Mouse (Mus musculus) heart, embryonic 16.5 days (tissue): Measurements from ENCODE around the gene Igsf9. TPM values are rescaled to one million over a fixed set of nuclear protein-coding genes. Genes with fewer than 3 reads are reported as not detected.

ENCODE experiments used
- ATAC-seq: fragments of 200-750 bp; cut with Nextera tagmentation; replicated peaks from 2 replicates; pipeline ENCODE4 v1.8.0; 2017; ENCODE audit warnings: moderate number of reproducible peaks; ENCODE audit not compliant: insufficient read depth, low FRiP score; ENCODE audit errors: extremely low read depth
- H3K27ac ChIP-seq: fragments of 300-500 bp; sonication (generic); 2 replicates; pipeline ENCODE4 v1.5.1; 2014; ENCODE audit warnings: mild to moderate bottlenecking, low read length, control low read depth, moderate library complexity
- H3K27me3 ChIP-seq: fragments of 300-500 bp; sonication (generic); 2 replicates; pipeline ENCODE4 v1.6.1; 2014; ENCODE audit warnings: low read length, mixed read lengths; ENCODE audit not compliant: control insufficient read depth, insufficient read depth
- H3K36me3 ChIP-seq: fragments of 300-500 bp; sonication (generic); 2 replicates; pipeline ENCODE4 v1.6.1; 2014; ENCODE audit not compliant: control insufficient read depth, insufficient read depth
- H3K4me1 ChIP-seq: fragments of 300-500 bp; sonication (generic); 2 replicates; pipeline ENCODE4 v1.6.1; 2014; ENCODE audit warnings: low read length, mixed read lengths; ENCODE audit not compliant: control insufficient read depth, insufficient read depth
- H3K4me2 ChIP-seq: fragments of 300-500 bp; sonication (generic); 2 replicates; pipeline ENCODE4 v1.6.1; 2014; ENCODE audit warnings: low read depth, mild to moderate bottlenecking, control low read depth, low read length
- H3K4me3 ChIP-seq: fragments of 300-500 bp; sonication (generic); 2 replicates; pipeline ENCODE4 v1.5.1; 2014; ENCODE audit warnings: mild to moderate bottlenecking, control low read depth, low read length
- H3K9ac ChIP-seq: fragments of 300-500 bp; sonication (generic); 2 replicates; pipeline ENCODE4 v1.6.1; 2014; ENCODE audit warnings: low read length, control low read depth
- H3K9me3 ChIP-seq: fragments of 300-500 bp; sonication (generic); replicated peaks from 2 replicates; pipeline ENCODE4 v1.6.1; 2016; ENCODE audit warnings: low read length; ENCODE audit not compliant: control insufficient read depth
- WGBS: fragments of 180-500 bp; shearing (Covaris S2); extraction: QIAGEN DNeasy Blood & Tissue Kit; methylation state at CpG from one replicate; pipeline ENCODE4 v1.1.7; 2014; 5-methylcytosine and 5-hydroxymethylcytosine counted together
- polyA plus RNA-seq: library from polyadenylated mRNA; unstranded; fragments of >200 nt; fragmentation: Nextera tagmentation; extraction: Ambion mirVana; gene quantifications from 2 replicates; pipeline ENCODE4 v1.2.1, GENCODE M21; 2015

Gene Igsf9
- 3.3 and 4.8 TPM in 2 replicates for polyA plus RNA-seq

DNA sequence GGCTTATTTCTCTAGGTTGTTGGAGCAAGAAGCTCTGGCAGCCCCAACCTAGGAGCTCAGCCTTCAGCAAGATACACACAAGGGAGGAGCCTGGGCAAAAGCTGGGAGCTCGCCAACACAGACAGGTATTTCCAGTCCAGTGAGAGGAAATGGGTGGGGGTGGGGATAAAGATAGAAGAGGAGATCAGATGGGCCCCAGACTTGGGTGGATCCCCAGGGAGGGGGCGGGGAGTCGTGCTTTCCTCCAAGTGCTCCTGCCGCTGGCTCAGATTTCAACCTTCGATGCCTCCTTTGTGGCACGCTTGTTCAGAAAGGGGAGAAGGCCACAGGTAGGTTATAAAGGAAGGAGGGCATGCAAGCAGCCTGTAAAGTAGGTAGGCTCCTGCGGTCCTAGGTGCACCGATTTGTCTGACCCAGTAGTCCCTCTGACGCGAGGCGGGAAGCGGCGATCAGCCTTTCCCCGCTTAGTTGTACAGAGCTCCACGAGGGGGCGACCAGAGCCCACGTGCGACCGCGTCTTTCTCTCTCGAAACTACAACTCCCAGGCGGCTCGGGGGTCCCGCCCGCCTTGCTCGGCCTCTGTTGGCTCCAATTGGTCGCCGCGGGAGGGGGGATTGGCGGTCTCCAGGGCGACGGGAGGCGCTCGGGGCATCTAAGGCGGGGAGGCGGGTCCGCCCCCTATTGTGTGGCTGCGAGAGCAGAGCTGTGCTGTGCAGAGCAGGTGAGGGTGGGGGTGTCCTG lies at the start of gene Igsf9:
TSS of gene Igsf9 (plus strand) at position 249 of the 741 bp plus-strand sequence.
- ATAC-seq, result peak; percentile 91
- H3K36me3 ChIP-seq, result no peaks in the 10 kb centered on the region

DNA sequence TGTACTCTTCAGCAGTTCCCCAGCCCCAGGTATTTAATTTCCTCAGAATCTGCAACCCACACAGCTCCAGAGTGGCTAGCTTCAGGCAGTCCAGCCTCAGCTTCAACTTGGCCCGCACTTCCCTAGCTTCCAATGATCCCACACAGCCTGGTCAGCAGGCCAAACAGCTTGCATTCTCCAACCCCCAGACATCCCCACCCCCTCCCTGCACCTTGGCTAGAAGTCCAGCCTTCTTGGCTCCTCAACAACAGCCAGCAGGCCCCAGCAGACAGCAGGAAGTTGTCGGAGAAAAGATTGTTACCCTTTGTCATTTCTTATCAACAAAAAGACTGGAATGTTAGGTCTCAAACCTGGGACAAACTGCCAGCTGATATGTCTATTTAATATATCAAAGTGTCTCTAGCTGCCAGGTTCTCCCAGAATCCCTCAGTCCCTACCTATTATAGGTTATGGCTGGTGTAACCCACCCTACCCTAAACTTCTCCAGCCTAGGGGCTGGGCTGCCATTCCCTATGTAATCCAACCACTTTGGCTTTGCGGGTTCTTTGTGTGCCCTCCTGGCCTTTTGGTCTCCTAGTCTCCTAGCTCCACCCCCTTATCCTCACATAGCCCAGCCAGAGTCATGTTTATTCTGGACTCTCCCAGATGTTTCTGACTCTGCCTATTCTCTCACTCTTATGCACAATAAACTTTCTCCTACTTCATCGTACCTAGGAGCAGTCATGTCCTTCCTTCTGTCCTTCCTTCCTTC lies 49.6 kb upstream of the Igsf9 start:
- no peak overlapping the region for H3K9ac ChIP-seq
- H3K4me1 ChIP-seq, result peaks cover 24% of the 10 kb centered on the region
- H3K27me3 ChIP-seq, result no peaks in the 10 kb centered on the region
- 22% methylated on average over 4 of the region's 4 CpGs for WGBS
- H3K27ac ChIP-seq, result peak overlapping the region; percentile 50; the same call in 1 of the 2 replicates
- no peak overlapping the region for H3K4me2 ChIP-seq
- H3K4me3 ChIP-seq, result no peak overlapping the region
- no peaks in the 10 kb centered on the region for H3K9me3 ChIP-seq
- H3K36me3 ChIP-seq, result no peaks in the 10 kb centered on the region
- ATAC-seq, result peak; percentile 66

More for the DNA sequence above, at the start of gene Igsf9:
- peak within 1 kb of the TSS; percentile 61 for H3K4me3 ChIP-seq
- peak within 1 kb of the TSS; percentile 68 for H3K9ac ChIP-seq
- H3K9me3 ChIP-seq, result no peaks in the 10 kb centered on the region
- no peaks in the 10 kb centered on the region; the same call in 1 of the 2 replicates for H3K27me3 ChIP-seq
- H3K27ac ChIP-seq, result no peak within 1 kb of the TSS
- under 1% methylated on average over 38 of the region's 38 CpGs for WGBS
- H3K4me1 ChIP-seq, result peaks cover 12% of the 10 kb centered on the region
- H3K4me2 ChIP-seq, result peak within 1 kb of the TSS; percentile 97

DNA sequence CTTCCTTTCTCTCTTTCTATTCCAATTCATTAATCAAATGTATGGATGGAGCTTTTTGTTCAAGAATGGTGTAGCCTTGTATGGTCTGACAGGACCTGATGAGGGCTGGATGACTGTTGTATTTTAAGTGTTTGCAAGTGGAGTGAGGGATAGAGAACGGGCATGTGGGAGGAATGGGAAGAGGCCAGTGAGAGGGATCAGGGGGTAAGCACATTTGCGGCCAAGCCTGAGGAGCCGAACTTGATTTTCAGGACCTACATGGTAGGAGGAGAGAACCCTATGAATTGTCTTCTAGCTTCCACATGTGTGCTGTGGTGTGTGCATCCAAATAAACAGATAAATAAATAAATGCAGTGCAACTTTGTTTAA lies 49.0 kb upstream of the Igsf9 start:
- Histone ChIP-seq H3K9me3 (no peaks in the 10 kb centered on the region), H3K4me2 (no peak overlapping the region), H3K27ac (0 out of 2 replicates have a peak overlapping the region, but pooled peaks have one; percentile 4)

DNA sequence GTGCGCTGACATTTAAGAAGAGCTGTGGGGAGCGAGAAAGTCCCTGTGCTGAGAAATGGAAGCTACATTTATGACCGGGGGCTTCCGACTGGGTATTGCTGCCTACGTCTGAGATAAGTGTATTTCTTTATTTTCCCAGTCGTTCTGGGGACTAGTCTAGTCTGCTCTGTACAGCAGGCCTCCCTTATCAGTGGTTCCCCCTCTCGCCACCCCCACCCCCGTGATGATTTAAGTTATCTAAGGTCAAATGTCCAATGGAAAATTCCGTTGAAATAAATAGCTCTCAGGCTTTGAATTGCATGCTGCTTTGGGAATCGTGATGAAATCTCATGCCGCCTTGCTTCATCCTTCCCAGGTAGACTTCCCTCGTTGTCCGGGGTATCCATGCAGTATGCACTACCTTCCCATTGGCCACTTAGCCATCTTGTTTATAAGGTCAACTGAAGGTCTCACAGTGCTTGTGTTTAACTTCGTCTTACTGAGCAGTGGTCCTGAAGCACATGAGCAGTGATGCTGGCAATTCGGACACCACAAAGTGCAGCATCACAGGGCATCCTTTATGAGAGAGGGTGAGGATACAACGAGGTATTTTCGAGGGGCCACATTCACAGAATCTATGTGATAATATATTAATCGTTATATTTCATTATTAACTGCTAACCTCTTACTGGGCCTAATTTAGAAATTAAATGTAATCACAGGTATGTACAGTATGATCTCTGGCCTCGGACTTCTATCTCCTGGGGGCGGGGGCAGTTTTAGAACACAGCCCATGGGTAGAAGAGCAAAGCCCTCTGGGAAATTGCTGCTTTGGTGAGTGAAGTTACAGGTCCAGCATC lies 48.4 kb upstream of the Igsf9 start:
- ATAC-seq, result peak; percentile 24; the same call in 1 of the 2 replicates
- H3K9ac ChIP-seq, result no peak overlapping the region
- H3K27ac ChIP-seq, result 0 out of 2 replicates have a peak overlapping the region, but pooled peaks have one; percentile 4
- WGBS, result 48% methylated on average over 20 of the region's 20 CpGs
- no peaks in the 10 kb centered on the region for H3K36me3 ChIP-seq
- no peak overlapping the region for H3K4me2 ChIP-seq
- H3K4me1 ChIP-seq, result peaks cover 24% of the 10 kb centered on the region
- no peaks in the 10 kb centered on the region for H3K27me3 ChIP-seq
- H3K9me3 ChIP-seq, result no peaks in the 10 kb centered on the region
- no peak overlapping the region for H3K4me3 ChIP-seq

More for the DNA sequence above, 49.0 kb upstream of the Igsf9 start:
- 60% methylated on average over 3 of the region's 3 CpGs for WGBS
- Histone ChIP-seq H3K4me1 (peaks cover 24% of the 10 kb centered on the region), H3K9ac (no peak overlapping the region), H3K27me3 (no peaks in the 10 kb centered on the region), H3K4me3 (no peak overlapping the region), H3K36me3 (no peaks in the 10 kb centered on the region)
- no peak for ATAC-seq

DNA sequence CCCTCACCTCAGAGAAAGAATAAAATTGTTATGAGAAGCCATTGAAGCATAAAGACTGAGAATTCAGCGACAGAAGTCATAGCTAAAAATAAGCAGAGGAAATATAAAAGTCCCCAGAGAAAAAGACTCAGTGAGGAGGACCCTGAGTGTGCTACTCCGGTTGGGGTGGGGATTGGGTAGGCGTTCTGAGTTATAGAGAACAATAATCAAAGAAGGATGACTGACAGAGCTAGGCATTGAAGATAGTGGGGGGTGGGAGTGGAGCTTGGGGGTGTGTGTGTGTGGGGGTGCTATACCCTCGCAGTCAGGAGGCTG lies 47.8 kb upstream of the Igsf9 start:
- no peak overlapping the region for H3K9ac ChIP-seq
- WGBS, result 74% methylated on average over 4 of the region's 4 CpGs
- H3K4me1 ChIP-seq, result peaks cover 24% of the 10 kb centered on the region
- no peaks in the 10 kb centered on the region for H3K9me3 ChIP-seq
- no peak for ATAC-seq
- no peaks in the 10 kb centered on the region for H3K27me3 ChIP-seq
- H3K4me3 ChIP-seq, result no peak overlapping the region
- no peaks in the 10 kb centered on the region for H3K36me3 ChIP-seq
- no peak overlapping the region for H3K4me2 ChIP-seq
- H3K27ac ChIP-seq, result no peak overlapping the region

DNA sequence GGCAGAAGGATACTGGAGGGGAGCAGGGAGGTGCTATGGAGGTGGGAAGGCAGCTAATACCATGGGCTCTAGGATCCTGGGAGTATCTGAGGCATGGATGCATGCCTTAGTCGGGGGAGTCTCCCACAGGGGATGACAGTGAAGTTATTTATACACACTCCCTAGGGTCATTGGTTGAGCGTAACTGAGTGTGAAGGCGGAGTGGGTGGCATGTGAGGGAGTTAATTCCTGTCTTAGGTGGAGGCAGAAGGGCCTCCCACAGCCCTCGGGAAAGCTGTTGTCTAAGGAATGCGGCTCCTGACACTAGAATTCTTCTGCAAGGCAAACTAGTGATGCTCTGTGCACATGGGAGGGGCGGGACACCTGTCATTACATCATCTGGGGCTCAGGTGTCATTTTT lies 44.8 kb upstream of the Igsf9 start:
- no peak overlapping the region for H3K9ac ChIP-seq
- no peaks in the 10 kb centered on the region for H3K36me3 ChIP-seq
- H3K4me1 ChIP-seq, result peaks cover 20% of the 10 kb centered on the region
- no peaks in the 10 kb centered on the region for H3K27me3 ChIP-seq
- no peak overlapping the region for H3K4me2 ChIP-seq
- no peak overlapping the region for H3K4me3 ChIP-seq
- no peak for ATAC-seq
- H3K27ac ChIP-seq, result no peak overlapping the region
- H3K9me3 ChIP-seq, result no peaks in the 10 kb centered on the region
- WGBS, result 29% methylated on average over 6 of the region's 6 CpGs

DNA sequence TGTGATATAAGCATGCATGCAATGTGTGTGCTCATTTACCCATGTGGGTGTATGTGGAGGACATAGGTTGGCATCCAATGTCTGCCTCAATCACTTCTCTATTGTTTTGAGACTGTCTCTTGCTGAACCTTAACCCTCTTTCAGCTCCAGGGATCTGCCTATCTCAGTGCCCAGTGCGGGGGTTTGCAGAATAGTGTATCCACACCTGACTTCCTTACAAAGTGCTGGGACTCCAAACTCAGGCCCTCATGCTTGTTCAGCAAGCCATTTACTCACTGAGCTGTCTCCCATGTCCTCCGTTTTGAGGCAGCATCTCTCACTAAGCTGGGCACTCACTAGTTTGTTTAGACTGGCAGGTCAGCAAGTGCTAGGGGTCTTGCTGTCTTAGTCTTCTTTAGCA lies 43.0 kb upstream of the Igsf9 start:
- H3K9ac ChIP-seq, result no peak overlapping the region
- H3K27me3 ChIP-seq, result no peaks in the 10 kb centered on the region
- no peaks in the 10 kb centered on the region for H3K36me3 ChIP-seq
- H3K4me1 ChIP-seq, result peaks cover 3% of the 10 kb centered on the region; the same call in 1 of the 2 replicates
- ATAC-seq, result no peak
- no peak overlapping the region for H3K27ac ChIP-seq
- no peak overlapping the region for H3K4me3 ChIP-seq
- 67% methylated on average over 2 of the region's 2 CpGs for WGBS
- H3K4me2 ChIP-seq, result no peak overlapping the region
- no peaks in the 10 kb centered on the region for H3K9me3 ChIP-seq

DNA sequence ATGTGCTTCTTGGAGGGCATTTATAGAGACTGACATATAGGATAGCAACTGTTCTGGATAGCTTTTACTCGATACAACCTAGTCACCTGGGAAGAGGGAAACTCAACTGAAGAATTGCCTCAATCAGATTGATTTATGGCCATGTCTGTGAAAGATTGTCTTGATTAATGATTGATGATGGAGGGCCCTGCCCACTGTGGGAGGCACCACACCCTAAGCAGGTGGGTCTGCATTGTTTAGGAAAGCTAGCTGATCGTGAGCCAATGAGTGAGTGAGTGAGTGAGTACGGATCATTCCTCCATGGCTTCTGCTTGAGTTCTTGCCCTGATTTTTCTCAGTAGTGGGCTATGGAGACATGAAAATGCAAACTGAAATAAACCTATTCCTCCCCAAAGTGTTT lies 41.1 kb upstream of the Igsf9 start:
- Histone ChIP-seq H3K4me3 (no peak overlapping the region), H3K4me2 (no peak overlapping the region), H3K27ac (no peak overlapping the region), H3K27me3 (no peaks in the 10 kb centered on the region), H3K4me1 (0 out of 2 replicates have a peak, but pooled peaks cover 3% of the 10 kb centered on the region), H3K9ac (no peak overlapping the region), H3K36me3 (no peaks in the 10 kb centered on the region), H3K9me3 (no peaks in the 10 kb centered on the region)
- no peak for ATAC-seq
- 83% methylated on average over 3 of the region's 3 CpGs for WGBS
